Mouse (Mus musculus): ENCODE results near the gene Ccdc107.

GRCm38 (mm10) chr4:43507938-43508665 lies 15.4 kb downstream of the Ccdc107 start:
- no peak for TF ChIP-seq POLR2A (IDR thresholded peaks at IDR 0.05; ENCODE audit: borderline replicate concordance, insufficient read depth, low read length)
- no peak for TF ChIP-seq CTCF (IDR thresholded peaks at IDR 0.05; ENCODE audit: borderline replicate concordance, insufficient read depth, low read depth, low read length)
